Mouse (Mus musculus) gastrocnemius, postnatal 4 days (tissue): Measurements from ENCODE around the gene Sumf2. TPM values are rescaled to one million over a fixed set of nuclear protein-coding genes. Genes with fewer than 3 reads are reported as not detected.
"Not testable (repeated sequence)": the region's sequence is repeated elsewhere in the genome, so short reads cannot be mapped to it uniquely, and the experiment has no call there.

Experiments used
- DNase-seq, 2 experiments: peaks; one replicate each; pipeline ENCODE4 v3.0.0; 2021 to 2022; ENCODE audit warnings: low spot score in 2 of 2, mixed read lengths in 2 of 2
- long read RNA-seq, 2 experiments: library from polyadenylated mRNA; stranded (forward); transcript quantifications; one replicate each; pipeline ENCODE4 v2.0.0; 2021
- total RNA-seq, 2 experiments: library from RNA; stranded (reverse); gene quantifications; 2 replicates each; pipeline ENCODE4 v1.2.3; 2021

The Sumf2 gene
- total RNA-seq = 10 to 100 TPM; 20.9 to 22.2 TPM
- long read RNA-seq, experiment 1, transcript Sumf2-204 (9 exons, 2,264 nt) = major isoform, 13 of 18 reads
- long read RNA-seq, experiment 1, partial matches to known transcripts = 0 of 18 reads
- long read RNA-seq, experiment 1, other reads (novel, unspliced or antisense) = 4 of 18 reads
- long read RNA-seq, experiment 2, transcript Sumf2-204 (9 exons, 2,264 nt) = major isoform, 14 of 21 reads
- long read RNA-seq, experiment 2, partial matches to known transcripts = 1 of 21 reads
- long read RNA-seq, experiment 2, other reads (novel, unspliced or antisense) = 6 of 21 reads

DNA sequence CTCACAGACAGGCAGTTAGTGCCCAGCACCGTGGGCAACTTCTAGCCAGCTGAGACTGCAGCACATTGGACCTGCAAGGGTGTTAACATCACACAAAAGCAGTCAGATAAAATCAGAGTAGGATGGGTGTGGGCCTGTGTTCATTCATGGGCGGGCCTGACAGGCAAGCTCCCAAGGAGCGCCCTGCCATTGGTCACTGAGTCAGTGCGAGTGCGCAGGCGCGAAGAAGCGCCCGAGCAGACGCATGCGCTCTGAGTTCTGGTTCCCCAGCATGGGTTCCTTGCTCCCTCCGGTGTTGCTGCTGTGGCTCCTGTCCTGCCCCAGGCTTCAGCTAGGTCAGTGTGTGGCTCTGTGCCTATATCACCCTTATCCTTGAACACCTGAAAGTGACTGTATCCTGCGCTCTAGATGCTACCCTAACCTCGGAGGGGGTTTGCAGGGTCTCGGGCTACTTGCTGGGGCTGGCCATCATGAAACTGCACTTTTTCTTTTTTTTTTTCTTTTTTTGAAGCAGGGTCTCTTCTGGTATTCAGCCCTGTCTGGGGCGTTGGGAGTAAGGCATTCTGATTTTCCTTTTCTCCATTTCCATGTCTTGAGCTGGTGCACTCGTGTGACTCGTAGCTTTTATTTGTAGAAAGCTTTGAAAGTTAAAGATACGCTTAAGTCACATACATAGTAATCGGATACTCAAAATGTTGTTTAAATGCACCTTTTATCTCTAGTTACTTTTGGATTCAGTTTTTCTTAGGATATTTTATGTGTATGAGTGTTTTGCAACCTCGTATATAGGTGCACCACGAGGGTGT, at the start of gene Sumf2:
Gene Sumf2, plus strand, starts transcription at position 235 of the 806 bp plus-strand sequence.
- DNase-seq = peak; percentile 93 to 94

DNA sequence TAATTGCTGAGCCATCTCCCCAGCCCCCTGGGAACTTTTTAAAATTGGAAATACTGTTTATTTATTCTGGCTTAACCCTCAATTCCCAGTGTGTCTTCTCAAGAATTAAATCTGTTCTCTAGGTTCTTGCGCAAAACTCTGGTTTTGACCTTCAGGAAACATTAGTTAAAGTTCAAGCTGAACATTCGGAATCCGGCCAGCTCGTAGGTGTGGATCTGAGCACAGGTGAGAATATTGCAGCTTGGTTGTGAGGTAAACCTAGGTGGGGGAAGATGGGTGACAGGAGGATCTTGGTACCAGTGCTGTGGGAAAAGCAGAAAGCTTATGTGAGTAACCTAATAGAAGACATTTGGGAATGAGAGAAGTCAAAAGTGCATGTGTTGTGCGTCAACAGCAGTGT, 1.9 kb upstream of the Sumf2 start:
- DNase-seq = no peak

DNA sequence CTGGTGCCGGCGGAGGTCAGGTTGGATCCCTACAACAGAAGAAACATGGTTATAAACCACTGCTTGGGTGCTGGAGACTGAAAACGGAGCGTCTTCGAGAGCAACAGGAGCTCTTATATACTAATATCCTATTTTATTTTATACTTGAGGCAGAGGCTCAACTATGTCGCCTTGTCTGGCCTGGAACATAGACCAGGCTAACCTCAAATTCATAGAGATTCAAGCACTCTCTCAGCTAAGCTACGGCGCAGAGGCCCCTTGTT, 703 bp downstream of the Sumf2 start:
- DNase-seq = no peak

DNA sequence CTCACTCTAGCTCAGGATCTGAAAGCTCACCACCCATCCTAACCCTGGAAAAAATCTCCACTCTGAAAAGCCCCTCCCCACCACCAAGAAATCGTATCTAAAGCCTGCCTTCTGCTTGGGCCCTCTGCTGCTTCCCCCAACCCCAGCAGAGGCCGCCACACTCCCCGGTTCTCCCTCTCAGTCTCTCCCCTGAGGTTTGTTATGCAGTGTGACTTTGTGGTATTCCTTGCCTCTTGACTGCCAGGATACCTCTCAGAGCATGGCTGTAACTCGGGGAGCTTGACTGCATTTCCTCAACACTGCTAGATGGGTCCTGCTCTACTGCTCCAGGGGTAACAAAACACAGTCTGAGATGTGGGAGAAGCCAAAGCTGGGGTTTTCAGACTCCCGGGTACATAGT, 8.4 kb downstream of the Sumf2 start:
- DNase-seq = no peak

DNA sequence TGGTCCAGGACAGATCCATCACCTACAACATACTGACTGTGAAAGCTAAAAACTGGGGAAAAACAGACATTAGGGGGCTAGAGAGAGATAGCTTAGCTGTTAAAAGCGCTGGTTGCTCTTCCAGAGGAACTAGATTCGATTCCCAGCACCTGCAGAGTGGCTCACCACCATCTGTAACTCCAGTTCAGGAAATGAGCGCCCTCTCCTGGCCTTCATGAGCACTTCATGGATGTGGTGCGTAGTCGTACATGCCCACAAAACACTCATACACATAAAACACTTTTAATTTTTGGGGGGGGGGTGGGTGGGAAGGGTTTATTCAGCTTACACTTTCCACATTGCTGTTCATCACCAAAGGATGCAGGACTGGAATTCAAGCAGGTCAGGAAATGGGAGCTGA, 9.6 kb downstream of the Sumf2 start:
- DNase-seq = no peak

DNA sequence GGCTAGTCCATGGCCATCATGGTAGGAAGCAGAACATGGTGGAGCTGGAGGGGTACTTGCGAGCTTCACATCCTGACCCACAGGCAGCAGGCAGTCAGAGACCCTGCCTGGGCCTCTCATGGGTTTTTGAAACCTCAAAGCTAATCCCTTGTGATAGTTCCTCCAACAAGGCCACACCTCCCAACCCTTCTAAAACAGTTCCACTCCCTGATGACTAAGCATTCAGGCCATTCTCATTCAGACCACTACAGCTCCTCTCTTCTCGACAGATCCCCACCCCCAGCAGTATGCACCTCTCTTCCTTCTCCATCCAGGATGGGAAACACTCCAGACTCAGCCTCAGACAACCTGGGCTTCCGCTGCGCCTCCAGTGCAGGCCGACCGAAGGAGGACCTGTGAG, 15.5 kb downstream of the Sumf2 start:
- DNase-seq = no peak

DNA sequence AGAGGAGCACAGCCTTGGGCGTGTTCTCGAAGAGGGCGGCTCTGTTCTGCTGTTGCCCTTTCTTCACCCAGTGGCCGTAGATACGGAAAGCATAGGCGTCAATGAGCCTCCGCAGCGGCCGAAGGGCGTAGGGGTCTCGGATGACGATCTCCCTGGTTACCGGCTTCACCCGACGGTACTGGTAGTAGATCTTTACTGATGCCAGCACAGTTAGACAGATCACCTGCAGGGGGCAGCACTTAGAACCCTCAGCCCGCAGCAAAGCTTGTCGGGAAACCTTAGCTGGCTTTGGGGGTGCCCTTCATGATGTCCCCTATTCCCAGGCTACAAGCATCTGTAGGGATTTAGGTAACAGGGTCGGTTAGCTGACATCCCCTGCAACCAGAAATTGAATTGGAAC, 17.7 kb downstream of the Sumf2 start:
- DNase-seq = peak in 1 of 2 experiments; percentile 49

DNA sequence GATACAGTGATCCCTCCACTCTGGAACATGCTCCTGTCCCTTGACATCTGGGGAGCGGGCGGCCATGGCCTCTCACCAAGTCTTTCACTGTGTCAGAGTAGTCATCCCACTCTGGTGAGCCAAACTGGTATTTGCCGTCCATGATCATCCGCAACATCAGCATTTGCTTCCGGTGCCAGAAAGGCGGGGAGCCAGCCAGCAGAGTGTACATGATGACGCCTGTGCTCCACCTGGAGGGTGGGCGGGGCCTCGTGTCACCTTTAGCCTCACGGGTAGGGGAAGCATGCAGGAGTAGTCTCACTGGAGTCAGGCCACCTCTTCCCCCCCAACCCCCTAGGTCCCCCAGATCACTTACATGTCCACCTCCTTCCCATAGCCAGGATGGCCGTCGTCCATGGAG, 19.1 kb downstream of the Sumf2 start:
- no peak for DNase-seq

DNA sequence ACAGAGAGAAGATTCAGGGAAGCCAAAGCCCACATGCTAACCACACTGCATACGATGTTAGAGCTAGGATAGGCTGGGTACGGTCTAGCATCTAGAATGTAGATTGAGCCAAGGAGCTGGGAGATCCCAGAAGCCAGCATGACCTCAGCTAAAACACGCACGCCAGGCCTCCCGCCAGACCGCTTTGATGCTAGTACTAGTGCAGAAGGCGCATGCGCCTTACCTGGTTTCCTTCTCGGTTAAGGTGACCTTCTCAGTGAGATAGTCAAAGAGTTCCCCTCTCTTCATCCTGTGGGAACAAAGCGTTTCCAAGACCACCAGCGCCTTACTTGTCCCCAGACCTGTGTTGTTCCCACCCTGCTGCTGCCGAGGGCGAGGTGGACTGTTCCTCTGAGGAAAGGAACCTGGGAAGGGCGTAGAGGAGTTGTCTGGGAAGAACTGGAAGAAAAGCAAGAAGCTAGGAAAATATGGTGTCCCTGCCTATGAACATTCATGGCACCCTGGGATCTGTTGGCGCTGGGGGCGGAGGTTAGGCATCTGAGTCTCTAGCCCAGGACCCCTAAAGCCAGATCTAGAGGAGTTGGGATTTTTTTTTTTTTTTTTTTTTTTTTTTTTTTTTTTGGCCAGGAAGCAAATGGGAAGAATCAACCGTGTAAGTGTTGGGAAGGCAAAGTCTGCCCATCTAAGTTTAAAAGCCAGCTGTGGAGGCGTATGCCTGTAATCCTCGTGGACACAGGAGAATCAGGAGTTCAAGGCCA, 22.6 kb downstream of the Sumf2 start:
- DNase-seq = no peak

DNA sequence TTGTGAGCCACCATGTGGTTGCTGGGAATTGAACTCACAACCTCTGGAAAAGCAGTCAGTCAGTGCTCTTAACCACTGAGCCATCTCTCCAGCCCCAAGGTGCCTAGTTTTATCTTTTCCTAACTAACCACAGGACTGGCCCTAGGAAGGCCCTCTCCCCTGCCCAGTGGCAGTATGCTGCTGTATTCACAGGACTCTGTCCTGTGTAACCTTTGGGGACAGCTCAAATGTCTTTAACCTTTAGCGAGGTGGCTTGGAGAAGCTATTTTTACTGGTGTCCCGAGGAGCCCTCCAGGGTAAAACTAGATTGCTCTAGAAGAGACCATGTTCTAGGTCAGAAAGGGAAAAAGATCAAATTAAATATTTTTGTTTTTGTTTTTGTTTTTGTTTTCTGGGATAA, 24.5 kb downstream of the Sumf2 start:
- DNase-seq = no peak

DNA sequence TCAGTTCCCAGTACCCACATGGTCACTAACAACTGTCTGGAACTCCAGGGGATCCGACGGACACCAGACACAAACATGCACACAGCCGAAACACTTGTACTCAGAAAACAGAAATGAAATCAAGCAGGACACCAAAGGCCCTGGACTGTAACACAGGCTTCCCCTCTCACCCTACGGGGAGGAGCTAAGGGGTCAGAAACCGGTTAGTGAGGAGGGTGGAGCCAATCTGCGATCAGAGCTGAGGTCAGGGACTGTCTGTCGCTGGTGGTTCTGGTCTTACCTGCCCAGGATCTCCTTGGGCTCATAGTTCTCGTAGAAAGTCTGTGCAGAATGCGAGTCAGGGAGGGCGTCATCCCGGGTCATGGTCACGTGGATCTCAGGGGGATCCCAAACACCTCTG, 27.2 kb downstream of the Sumf2 start:
- DNase-seq = no peak

DNA sequence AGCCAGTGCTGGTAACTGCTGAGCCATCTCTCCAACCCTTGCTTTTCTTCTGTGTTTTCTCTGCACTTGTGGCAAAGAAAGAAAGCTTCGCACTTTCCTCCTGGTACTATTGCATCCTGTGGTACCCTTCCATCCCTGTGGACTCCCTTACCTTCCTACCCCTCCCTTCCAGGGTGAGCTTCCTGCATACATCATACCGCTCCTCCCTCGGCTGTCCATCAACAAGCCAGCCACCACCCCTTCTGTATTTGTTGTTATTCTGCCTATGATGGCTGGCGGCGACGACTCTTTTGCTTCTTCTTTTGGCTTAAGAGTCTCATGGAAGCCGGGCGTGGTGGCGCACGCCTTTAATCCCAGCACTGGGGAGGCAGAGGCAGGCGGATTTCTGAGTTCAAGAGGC, 28.3 kb downstream of the Sumf2 start:
- no peak for DNase-seq

DNA sequence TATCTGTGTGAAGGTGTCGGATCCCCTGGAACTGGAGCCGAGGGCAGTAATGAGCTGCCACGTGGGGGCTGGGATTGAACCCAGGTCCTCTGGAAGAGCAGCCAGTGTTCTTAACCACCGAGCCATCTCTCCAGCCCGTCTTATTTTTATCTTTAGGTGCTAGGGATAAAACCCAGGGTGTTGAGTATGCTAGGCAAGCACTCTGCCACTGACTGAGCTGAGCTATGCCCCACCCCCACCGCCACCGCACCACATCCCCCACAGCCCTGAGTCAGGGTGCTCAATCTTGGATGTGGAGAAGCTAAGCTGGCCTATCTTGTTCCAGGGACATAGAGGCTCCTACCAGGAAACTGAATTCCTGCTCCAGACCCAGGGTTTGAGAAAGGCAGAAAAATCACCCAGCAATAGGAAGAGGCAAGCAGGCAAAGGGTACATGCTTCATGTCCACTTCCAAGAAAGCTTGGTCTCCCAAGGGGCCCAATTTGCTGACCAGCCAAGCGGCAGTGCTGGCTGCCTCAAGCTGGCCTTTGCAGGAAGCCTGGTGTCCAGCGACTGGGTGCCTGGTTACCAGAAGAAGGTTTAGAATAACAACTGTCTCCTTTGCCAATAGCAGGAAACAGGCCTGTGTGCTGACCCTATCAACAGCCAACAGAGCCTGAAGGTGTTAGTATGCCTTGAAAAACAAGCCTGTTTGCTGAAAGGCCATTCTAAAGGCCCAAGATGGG, 31.1 kb downstream of the Sumf2 start:
- DNase-seq = no peak

DNA sequence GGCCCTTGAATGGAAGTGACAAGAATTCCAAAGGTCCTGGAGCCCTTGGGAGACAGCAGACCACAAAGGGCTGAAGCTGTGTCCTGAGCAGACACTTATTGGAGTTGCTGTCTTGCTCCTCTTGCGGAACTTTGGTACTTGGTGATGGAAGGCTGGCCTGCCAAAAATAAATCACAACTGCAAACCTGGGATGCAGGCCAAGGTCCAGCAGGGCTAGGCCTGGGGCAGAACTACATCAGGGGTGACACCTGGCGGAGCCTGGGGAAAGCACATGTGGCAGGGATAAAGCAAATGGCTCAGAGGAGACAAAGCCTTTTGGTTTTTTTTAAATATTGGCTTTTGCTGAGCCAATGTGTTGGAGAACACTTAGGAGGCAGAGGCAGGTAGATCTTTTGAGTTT, 32.2 kb downstream of the Sumf2 start:
- peak in 1 of 2 experiments; percentile 61 for DNase-seq

DNA sequence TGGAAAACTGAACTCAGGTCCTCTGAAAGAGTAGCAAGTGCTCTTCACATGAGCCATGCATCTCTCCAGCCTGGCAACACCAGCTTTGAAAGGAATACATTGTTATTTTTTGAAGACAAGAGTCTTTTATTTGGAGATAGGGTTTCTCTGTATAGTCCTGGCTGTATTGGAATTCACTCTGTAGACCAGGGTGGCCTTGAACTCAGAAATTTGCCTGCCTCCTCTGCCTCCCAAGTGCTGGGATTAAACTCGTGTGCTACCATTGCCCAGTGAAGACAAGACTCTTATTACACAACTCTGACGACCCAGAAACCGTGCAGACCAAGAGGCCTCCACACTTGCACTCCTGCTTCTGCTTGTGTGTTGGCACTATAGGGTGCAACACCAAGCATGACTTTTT, 33.1 kb downstream of the Sumf2 start:
- no peak for DNase-seq

DNA sequence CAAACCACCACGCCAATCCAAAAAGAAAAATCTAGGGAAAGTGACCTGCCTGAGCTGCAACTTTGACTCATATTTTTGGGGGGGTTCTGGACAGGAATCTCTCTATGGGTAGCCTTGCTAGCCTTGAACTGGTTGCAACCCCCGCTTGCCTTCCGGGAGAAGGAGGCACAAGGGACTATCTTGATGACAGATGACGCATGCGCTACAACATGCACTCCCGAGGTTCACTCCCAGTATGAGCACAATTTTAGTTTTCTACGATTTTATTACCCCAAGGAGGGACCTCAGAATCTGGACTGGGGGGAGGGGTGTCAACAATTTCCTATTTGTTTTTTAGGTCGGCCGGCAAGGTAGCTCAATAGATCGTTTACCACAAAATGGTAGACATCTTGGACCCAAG, 39.5 kb downstream of the Sumf2 start:
- DNase-seq = no peak

DNA sequence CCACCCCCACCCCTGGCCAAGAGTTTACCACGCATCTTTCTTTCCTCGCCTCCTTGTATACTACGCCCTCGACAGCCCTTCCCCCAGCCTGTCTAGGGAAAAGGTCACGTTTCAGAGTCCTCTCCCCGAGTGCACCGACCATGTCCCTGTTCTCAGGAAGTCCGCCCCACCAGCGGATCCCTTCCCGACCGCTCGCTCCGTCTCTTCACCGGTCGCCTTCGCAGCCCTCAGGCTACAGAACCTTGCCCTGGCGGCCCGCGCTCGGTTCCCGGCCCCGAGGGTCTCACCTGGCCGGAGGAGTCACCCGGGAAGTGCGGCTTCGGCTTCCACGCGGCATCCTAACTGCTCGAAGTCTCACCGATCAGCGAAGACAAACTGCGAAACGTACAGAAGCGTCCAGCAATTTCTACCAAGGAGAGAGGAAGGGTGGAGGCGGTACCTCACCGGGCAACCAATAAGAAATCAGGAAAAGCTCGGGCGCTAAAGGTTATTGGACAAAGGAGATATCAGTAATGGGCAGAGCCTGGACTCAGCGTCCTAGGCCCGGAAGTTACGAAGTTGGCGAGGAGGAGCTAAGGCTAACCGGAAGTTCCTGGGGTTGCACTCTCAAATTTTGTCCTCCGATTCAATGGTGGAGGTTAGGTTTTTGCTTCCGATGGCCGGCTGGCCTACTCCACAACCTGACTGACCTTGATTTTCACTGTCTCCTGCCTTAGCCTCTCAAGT, 40.3 kb downstream of the Sumf2 start, which contains the start of gene Chchd2:
Gene Chchd2, minus strand, starts transcription at position 560 of the 726 bp plus-strand sequence.
- peak; percentile 66 to 89 for DNase-seq

DNA sequence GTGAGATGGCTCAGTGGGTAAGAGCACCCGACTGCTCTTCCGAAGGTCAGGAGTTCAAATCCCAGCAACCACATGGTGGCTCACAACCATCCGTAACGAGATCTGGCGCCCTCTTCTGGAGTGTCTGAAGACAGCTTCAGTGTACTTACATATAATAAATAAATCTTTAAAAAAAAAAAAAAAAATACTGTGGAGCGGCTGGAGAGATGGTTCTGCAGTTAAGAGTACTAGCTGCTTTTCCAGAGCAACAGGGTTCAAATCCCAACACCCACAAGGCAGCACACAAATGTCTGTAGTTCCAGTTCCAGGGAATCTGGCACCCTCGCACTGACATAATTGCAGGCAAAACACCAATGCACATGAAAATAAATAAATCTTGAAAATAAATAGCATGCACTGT, 43.6 kb downstream of the Sumf2 start:
- DNase-seq = not testable (repeated sequence)

DNA sequence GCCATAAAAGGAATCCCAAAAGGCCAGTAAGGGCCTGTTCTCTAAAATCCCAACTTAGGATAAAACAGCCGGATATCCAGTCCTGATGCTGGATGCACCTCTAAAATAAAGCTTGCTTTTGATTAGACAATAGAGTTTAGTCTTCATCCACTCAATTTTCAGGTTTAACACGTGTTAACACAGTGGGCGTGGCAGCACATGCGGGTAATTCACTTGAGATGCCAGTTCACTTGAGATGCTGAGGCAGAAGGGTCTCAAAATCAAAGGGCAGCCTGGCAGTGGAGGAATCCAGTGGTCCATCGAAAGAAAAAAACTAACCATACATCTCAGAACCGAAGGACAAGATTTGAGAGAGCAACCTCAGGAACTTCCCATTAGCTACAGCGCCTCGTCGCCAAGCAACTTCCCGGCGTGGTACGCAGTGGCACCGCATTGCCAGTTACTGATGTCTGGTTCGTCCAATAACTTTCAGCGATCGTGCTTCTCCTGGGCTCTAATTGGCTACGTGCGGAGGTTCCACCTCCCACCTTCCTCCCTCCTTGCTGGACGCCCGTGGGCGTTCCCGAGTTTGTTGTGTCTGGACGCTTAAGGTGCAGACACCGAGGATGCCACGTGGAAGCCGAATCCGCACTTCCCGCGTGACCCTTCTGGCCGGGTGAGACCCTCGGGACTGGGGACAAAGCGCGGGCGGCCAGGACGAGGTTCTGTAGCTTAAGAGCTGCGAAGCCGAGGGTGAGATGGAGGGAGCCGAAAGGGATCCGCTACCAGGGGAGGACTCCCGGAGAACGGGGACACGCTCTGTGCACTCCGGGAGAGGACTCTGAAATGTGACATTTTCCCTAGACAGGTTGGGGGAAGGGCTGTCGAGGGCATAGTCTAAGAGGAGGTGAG, 48.7 kb downstream of the Sumf2 start, which contains the start of gene Zbed5:
Gene Zbed5, plus strand, starts transcription at position 526 of the 891 bp plus-strand sequence.
- DNase-seq = peak; percentile 48 to 82

DNA sequence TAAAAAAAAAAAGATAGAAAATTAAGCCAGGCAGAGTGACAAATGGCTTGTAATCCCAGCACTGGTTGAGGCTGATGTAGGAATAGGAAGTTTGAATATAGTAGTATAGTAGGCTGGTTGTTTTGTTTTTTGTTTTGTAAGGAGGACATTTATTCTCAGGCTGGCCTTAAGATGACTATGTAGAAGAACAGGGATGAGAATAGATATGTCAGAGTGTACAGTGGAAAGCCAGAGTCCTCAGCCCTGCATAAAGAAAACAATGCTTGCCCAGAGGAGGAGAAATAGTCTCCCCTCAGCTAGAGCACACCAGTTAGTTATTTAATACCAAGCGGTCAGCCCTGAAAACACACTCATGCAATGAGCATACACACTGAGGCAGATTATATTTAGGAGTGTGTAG, 51.7 kb downstream of the Sumf2 start, which contains the start of gene Phkg1:
Gene Phkg1, minus strand, starts transcription at position 101 of the 400 bp plus-strand sequence.
- DNase-seq = no peak
